Mouse (Mus musculus): ENCODE results near the gene Ak4. TPM values are rescaled to one million over a fixed set of nuclear protein-coding genes. Genes with fewer than 3 reads are reported as not detected.
A peak's percentile ranks its signal among the peaks of the same experiment; 100 is the strongest.
"Not testable (repeated sequence)": the region's sequence is repeated elsewhere in the genome, so short reads cannot be mapped to it uniquely, and the experiment has no call there.

Gene Ak4
- polyA plus RNA-seq (2016; fragmentation: Nextera tagmentation; extraction: Ambion mirVana) = 11.7 and 12.0 TPM in 2 replicates

DNA sequence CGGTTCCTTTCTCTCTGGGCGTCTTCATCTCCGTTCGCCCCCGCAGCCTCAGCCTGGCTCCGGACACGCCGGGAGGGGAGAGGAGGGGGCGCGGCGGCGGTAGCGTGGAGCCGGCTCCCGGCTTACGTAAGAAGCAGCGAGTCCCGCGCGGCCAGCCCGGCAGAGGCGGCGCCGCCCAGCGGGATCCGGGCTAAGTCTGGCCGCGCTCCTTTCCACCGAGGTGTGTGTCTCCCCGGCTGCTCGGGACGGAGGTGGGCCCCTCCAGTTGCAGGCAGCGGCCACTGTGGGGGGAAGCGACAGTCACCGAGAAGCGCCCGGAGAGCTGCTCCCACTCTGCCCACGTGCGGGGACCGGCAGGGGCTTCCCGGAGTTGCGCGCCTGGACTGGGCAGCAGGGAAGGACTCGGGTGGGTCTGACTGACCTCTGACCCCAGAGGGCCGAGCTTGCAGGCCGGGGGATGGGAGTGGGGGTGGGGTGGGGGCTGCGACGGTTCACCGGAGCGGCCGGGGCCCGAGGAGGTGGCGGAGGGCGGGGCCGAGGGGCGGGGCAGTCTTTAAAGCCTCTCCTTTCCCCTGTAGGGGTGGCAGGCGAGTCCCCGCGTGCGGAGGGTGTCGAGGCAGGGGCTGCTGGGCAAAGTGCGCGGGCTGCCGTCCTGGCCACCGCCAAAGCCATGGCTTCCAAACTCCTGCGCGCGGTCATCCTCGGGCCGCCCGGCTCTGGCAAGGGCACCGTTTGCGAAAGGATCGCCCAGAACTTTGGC is at the start of gene Ak4:
TSS of gene Ak4 (plus strand) at position 127 of the 760 bp plus-strand sequence.
- peak within 1 kb of the TSS; percentile 58 for H3K27ac ChIP-seq
- peaks cover 33% of the 10 kb centered on the region for H3K27me3 ChIP-seq (replicated peaks)
- peaks cover 48% of the 10 kb centered on the region for H3K4me1 ChIP-seq
- peak within 1 kb of the TSS; percentile 68 for H3K4me3 ChIP-seq
- H3K9me3 ChIP-seq (replicated peaks) = no peaks in the 10 kb centered on the region
- H3K9ac ChIP-seq = peak within 1 kb of the TSS; percentile 78
- H3K36me3 ChIP-seq = no peaks in the 10 kb centered on the region
- peak; percentile 85 for ATAC-seq
- WGBS (ENCODE audit: insufficient replicate concordance) = under 1% methylated on average over 65 of the region's 74 CpGs
- peak within 1 kb of the TSS; percentile 98 for H3K4me2 ChIP-seq

DNA sequence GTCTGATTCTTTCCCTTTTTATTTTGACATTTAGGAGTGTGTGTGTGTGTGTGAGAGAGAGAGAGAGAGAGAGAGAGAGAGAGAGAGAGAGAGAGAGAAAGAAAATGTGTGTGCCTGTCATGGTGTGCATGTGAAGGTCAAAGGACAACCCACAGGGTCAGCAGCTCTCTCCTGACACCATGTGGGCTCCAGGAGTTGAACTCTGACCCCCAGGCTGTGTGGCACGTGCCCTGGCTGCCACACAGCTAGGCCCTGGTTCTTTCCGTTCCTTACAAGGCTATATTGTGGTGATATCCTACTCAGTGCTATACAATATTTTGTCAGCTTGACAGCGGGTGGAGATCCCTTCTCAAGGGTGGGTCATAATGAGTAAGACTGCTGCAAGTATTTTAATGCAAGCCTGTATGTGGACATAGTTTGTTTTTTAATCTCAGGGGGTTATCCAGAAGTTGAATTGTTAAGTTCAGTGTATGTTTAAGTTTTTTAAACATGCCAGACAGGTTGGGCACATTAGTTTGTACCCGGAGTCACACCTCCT is 49.3 kb upstream of the Ak4 start:
- Histone ChIP-seq H3K9me3 (replicated peaks) (no peaks in the 10 kb centered on the region), H3K36me3 (no peaks in the 10 kb centered on the region), H3K4me2 (no peak overlapping the region), H3K27ac (no peak overlapping the region), H3K9ac (no peak overlapping the region), H3K27me3 (replicated peaks) (no peaks in the 10 kb centered on the region), H3K4me1 (no peaks in the 10 kb centered on the region), H3K4me3 (no peak overlapping the region)
- 56% methylated on average over 4 of the region's 4 CpGs for WGBS (ENCODE audit: insufficient replicate concordance)
- ATAC-seq = peak; percentile 37; the same call in 1 of the 2 replicates

DNA sequence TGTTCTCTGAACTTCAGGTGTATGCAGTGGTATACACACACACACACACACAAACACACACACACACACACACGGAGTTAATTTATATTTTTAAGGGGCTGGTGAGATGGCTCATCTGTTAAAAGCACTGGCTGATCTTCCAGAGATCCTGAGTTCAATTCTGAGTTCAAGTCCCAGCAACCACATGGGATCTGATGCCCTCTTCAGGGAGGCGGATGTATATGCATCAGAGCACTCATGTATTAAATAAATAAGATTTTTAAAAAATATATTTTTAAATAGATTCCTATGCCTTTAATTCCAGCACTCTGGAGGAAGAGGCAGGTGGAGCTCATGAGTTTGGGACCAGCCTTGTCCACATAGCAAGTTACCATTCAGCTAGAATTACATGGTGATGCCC is 46.8 kb upstream of the Ak4 start:
- Histone ChIP-seq H3K4me3 (no peak overlapping the region), H3K4me2 (no peak overlapping the region), H3K9me3 (replicated peaks) (no peaks in the 10 kb centered on the region), H3K9ac (no peak overlapping the region), H3K27ac (no peak overlapping the region), H3K27me3 (replicated peaks) (no peaks in the 10 kb centered on the region), H3K4me1 (no peaks in the 10 kb centered on the region), H3K36me3 (no peaks in the 10 kb centered on the region)
- WGBS (ENCODE audit: insufficient replicate concordance) = 39% methylated on average over 2 of the region's 2 CpGs
- ATAC-seq = no peak

DNA sequence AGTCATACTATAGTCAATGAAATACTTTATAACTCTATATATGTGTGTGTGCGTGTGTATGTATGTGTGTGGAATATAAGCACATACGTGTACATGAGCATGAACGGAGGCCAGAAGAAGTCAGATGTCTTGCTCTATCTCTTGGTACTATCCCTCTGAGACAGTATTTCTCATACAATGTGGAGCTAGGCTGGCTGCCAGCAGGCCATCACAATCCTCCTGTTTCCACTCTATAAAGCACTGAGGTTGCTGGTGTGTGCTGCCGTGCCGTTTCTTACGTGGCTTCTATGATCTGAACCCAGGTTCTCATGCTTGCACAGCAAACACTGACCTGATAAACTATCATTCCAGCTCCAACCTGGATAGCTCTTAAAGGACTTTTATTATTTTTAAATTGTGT is 46.3 kb upstream of the Ak4 start:
- H3K4me1 ChIP-seq = no peaks in the 10 kb centered on the region
- no peaks in the 10 kb centered on the region for H3K9me3 ChIP-seq (replicated peaks)
- no peak for ATAC-seq
- H3K4me2 ChIP-seq = no peak overlapping the region
- no peaks in the 10 kb centered on the region for H3K27me3 ChIP-seq (replicated peaks)
- WGBS (ENCODE audit: insufficient replicate concordance) = 83% methylated on average over 6 of the region's 6 CpGs
- H3K27ac ChIP-seq = no peak overlapping the region
- no peak overlapping the region for H3K9ac ChIP-seq
- no peaks in the 10 kb centered on the region for H3K36me3 ChIP-seq
- no peak overlapping the region for H3K4me3 ChIP-seq

DNA sequence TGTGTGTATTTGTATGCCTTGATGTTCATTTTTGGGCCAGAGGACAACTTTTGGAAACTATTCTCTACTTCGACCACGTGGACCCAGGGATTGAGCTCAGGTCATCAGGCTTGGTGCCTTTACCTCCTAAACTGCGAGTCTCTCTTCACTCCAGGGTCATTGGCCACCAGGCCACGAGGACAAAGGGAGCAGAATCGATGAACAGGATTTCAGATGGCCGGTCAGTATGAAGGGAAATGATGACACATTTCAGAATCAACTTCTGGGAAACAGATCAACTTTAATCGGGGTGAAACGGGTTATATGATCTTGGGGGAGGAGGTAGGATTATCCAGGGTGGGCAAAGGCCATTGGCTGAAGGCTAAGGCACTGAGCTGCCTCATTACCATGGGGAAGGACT is 45.0 kb upstream of the Ak4 start:
- no peaks in the 10 kb centered on the region for H3K4me1 ChIP-seq
- no peak overlapping the region for H3K27ac ChIP-seq
- H3K4me2 ChIP-seq = no peak overlapping the region
- H3K9ac ChIP-seq = no peak overlapping the region
- H3K9me3 ChIP-seq (replicated peaks) = no peaks in the 10 kb centered on the region
- no peaks in the 10 kb centered on the region for H3K27me3 ChIP-seq (replicated peaks)
- WGBS (ENCODE audit: insufficient replicate concordance) = 54% methylated on average over 8 of the region's 8 CpGs
- H3K36me3 ChIP-seq = no peaks in the 10 kb centered on the region
- ATAC-seq = no peak
- no peak overlapping the region for H3K4me3 ChIP-seq

DNA sequence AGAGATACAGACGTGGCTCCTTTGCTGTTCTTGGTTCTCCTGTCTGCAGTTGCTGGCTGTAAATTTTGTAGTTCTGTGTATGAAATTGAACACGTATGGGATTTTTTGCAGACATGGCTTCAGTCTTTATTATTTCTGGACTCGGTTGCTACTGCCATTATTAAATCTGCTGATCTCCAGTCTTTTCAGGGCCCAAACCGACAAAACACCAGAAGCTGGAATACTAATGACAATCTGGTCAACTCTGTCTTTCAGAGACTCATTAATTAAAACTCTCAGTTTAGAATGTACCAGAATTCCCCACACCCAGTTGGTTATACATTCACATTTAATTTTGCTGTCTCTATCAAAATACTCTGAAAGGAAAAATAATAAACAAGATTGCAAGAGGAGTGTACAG is 42.2 kb upstream of the Ak4 start:
- Histone ChIP-seq H3K9me3 (replicated peaks) (no peaks in the 10 kb centered on the region), H3K27me3 (replicated peaks) (no peaks in the 10 kb centered on the region), H3K4me3 (no peak overlapping the region), H3K4me1 (no peaks in the 10 kb centered on the region), H3K9ac (no peak overlapping the region), H3K36me3 (no peaks in the 10 kb centered on the region), H3K27ac (no peak overlapping the region), H3K4me2 (no peak overlapping the region)
- ATAC-seq = no peak
- WGBS (ENCODE audit: insufficient replicate concordance) = 60% methylated on average over 4 of the region's 4 CpGs

DNA sequence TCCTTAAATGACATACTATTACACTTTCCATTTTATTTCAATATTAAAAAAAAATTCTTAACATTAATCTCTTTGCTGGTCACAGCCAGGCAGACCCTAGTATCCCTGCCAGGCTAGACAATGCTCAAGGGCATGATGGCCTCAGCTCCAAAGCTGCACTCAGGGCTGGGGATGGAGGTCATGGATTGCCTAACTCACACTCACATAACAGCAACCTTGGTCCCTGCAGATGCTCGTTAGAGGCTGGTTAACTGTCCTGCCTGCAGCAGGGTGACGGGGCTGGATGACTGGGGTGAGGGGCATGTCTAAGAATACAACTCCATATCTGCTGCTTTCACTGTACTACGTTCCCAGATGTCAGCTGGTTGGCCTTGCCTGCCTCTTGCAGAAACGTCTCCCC is 40.8 kb upstream of the Ak4 start:
- 45% methylated on average over 4 of the region's 4 CpGs for WGBS (ENCODE audit: insufficient replicate concordance)
- no peak overlapping the region for H3K9ac ChIP-seq
- ATAC-seq = no peak

DNA sequence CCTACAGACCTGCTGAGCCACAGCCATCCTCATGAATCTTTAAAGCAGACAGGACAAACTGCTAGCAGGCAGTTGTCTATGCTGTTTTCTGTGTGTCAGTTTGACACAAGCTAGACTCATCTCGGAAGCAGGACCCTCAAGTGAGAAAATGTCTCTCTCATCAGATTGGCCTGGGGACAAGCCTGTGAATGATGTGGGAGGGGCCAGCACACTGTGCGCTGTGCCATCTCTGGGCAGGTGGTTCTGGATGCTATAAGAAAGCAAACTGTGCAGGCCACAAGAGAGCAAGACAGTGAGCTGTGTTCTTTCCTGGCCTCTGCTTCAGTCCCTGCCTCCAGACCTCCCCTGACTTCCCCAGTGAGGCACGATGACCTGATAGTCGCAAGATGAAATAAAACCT is 40.3 kb upstream of the Ak4 start:
- Histone ChIP-seq H3K36me3 (no peaks in the 10 kb centered on the region), H3K4me1 (no peaks in the 10 kb centered on the region), H3K27ac (no peak overlapping the region), H3K9me3 (replicated peaks) (no peaks in the 10 kb centered on the region), H3K9ac (no peak overlapping the region), H3K4me3 (no peak overlapping the region), H3K4me2 (no peak overlapping the region), H3K27me3 (replicated peaks) (no peaks in the 10 kb centered on the region)
- ATAC-seq = no peak
- WGBS (ENCODE audit: insufficient replicate concordance) = 71% methylated on average over 4 of the region's 4 CpGs

More for the DNA sequence above, 40.8 kb upstream of the Ak4 start:
- Histone ChIP-seq H3K4me1 (no peaks in the 10 kb centered on the region), H3K27ac (no peak overlapping the region), H3K9me3 (replicated peaks) (no peaks in the 10 kb centered on the region), H3K4me3 (no peak overlapping the region), H3K4me2 (no peak overlapping the region), H3K27me3 (replicated peaks) (no peaks in the 10 kb centered on the region), H3K36me3 (no peaks in the 10 kb centered on the region)

DNA sequence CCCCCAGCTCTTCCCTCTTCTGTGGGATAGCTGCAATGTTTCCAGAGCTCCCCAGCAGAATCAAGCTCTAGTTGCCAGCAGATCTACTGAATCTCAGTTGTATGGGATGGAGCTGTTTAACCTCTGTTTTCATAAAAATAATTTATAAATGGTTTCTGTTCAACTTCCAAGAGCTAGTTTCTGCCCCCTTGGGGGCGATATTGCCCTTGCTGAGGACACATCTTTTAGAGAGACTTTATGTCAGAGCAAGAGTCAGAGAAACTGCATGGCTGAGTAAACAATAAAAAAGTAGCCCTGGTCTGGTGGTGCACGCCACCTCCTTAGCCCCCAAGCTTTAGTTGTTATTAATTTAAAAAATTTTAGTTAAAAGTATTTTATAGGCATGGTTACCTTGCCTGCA is 34.1 kb upstream of the Ak4 start:
- H3K9ac ChIP-seq = no peak overlapping the region
- no peak overlapping the region for H3K4me2 ChIP-seq
- H3K36me3 ChIP-seq = no peaks in the 10 kb centered on the region
- H3K4me1 ChIP-seq = no peaks in the 10 kb centered on the region
- H3K27ac ChIP-seq = no peak overlapping the region
- no peak for ATAC-seq
- no peaks in the 10 kb centered on the region for H3K27me3 ChIP-seq (replicated peaks)
- WGBS (ENCODE audit: insufficient replicate concordance) = 34% methylated on average over 2 of the region's 2 CpGs
- H3K4me3 ChIP-seq = no peak overlapping the region
- no peaks in the 10 kb centered on the region for H3K9me3 ChIP-seq (replicated peaks)

DNA sequence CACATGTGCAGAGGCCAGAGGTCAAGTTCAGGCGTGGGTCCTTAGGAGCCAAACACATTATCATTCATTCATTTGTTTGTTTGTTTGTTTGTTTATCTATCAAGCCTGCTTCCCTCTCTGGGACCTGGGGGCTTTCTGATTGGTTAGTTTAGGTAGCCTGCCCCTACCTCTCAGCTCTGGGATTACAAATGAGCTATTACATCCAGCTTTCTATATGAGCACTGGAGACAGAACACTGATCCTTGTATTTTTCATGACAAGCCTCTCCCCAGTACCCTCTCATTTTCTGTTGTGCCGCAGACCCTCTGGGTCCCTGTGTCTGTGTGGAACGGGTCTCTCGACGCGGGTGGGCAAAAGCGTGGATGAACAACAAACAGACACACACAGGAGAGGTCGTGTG is 30.8 kb upstream of the Ak4 start:
- no peak for ATAC-seq
- H3K9ac ChIP-seq = no peak overlapping the region
- H3K4me2 ChIP-seq = no peak overlapping the region
- no peaks in the 10 kb centered on the region for H3K36me3 ChIP-seq
- H3K4me1 ChIP-seq = no peaks in the 10 kb centered on the region
- H3K9me3 ChIP-seq (replicated peaks) = no peaks in the 10 kb centered on the region
- H3K4me3 ChIP-seq = no peak overlapping the region
- H3K27ac ChIP-seq = no peak overlapping the region
- 0 out of 2 replicates have a peak, but pooled peaks cover 2% of the 10 kb centered on the region for H3K27me3 ChIP-seq (replicated peaks)
- 74% methylated on average over 8 of the region's 8 CpGs for whole genome bisulfite sequencing (ENCODE audit: insufficient replicate concordance)

DNA sequence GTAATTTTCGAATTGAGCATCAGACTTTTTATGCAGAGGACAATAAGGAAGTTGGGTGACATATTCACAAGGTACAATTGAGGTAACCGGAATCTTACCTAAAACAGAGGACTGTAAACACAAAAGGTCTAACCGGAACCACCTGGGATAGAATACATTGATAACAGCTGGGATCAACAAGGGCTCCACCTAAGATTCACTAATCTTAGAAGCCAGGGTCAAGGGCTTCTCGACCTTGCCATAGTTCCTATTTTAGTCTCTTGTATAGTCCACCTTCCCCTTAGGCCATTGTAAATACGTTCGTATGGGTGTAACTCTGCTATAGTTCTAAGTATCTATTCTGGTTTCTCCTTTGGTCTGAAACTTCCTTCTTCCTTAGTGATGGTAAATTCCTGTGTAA is 30.4 kb upstream of the Ak4 start:
- not testable (repeated sequence) for ATAC-seq

DNA sequence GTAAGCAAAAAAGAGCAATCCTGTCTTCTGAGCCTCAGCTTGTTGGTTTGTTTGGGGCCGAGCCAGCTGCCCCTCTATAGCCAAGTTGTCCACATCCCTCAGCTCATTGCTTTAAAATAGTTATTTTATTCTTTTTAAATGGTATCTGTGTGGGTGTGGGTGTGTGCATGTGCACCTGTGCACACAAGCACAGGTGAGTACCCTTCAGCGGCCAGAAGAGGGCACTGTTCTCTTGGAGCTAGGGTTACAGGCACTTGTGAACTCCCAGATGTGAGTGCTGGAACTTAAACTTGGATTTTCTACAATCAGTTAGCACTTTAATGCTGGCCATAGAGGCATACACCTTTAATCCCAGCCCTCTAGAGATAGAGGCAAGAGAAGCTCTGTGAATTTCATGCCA is 26.8 kb upstream of the Ak4 start:
- 34% methylated on average over 2 of the region's 2 CpGs for WGBS (ENCODE audit: insufficient replicate concordance)
- 0 out of 2 replicates have a peak, but pooled peaks have one; percentile 21 for ATAC-seq
- no peak overlapping the region for H3K9ac ChIP-seq
- no peaks in the 10 kb centered on the region for H3K36me3 ChIP-seq
- no peaks in the 10 kb centered on the region for H3K4me1 ChIP-seq
- no peak overlapping the region for H3K4me2 ChIP-seq
- H3K27me3 ChIP-seq (replicated peaks) = 0 out of 2 replicates have a peak, but pooled peaks cover 7% of the 10 kb centered on the region
- H3K9me3 ChIP-seq (replicated peaks) = no peaks in the 10 kb centered on the region
- H3K27ac ChIP-seq = no peak overlapping the region
- no peak overlapping the region for H3K4me3 ChIP-seq

More for the DNA sequence above, 30.4 kb upstream of the Ak4 start:
- not testable (repeated sequence) for H3K9ac ChIP-seq; H3K4me3 ChIP-seq; H3K4me1 ChIP-seq; H3K4me2 ChIP-seq; H3K27ac ChIP-seq; H3K9me3 ChIP-seq (replicated peaks); H3K36me3 ChIP-seq; H3K27me3 ChIP-seq (replicated peaks)
- WGBS (ENCODE audit: insufficient replicate concordance) = 57% methylated on average over 6 of the region's 6 CpGs
